Mouse (Mus musculus) forebrain, embryonic 10.5 days (tissue): ENCODE measurements around the gene Gm11172. TPM values are rescaled to one million over a fixed set of nuclear protein-coding genes. Genes with fewer than 3 reads are reported as not detected.

Source experiments
- DNase-seq: peaks from one replicate; pipeline ENCODE4 v3.0.0-alpha.2; 2017; ENCODE audit warnings: low spot score; ENCODE audit errors: extremely low spot score
- H3K27ac ChIP-seq: fragments of 300-500 bp; sonication (generic); 2 replicates; pipeline ENCODE4 v1.5.1; 2016; ENCODE audit warnings: mild to moderate bottlenecking
- H3K27me3 ChIP-seq: fragments of 300-500 bp; sonication (generic); 2 replicates; pipeline ENCODE4 v1.6.1; 2016; ENCODE audit warnings: mild to moderate bottlenecking; ENCODE audit not compliant: poor library complexity, severe bottlenecking
- H3K36me3 ChIP-seq: fragments of 300-500 bp; sonication (generic); replicated peaks from 2 replicates; pipeline ENCODE4 v1.6.1; 2016; ENCODE audit warnings: mild to moderate bottlenecking, moderate library complexity
- H3K4me1 ChIP-seq: fragments of 300-500 bp; sonication (generic); 2 replicates; pipeline ENCODE4 v1.6.1; 2016
- H3K4me3 ChIP-seq: fragments of 300-500 bp; sonication (generic); 2 replicates; pipeline ENCODE4 v1.5.1; 2016; ENCODE audit warnings: mild to moderate bottlenecking, moderate library complexity
- H3K9me3 ChIP-seq: fragments of 300-500 bp; sonication (generic); 2 replicates; pipeline ENCODE4 v1.6.1; 2016; ENCODE audit warnings: mild to moderate bottlenecking, moderate library complexity
- WGBS: fragments of 180-500 bp; shearing (Covaris S2); methylation state at CpG from one replicate; pipeline ENCODE4 v1.1.7; 2016; 5-methylcytosine and 5-hydroxymethylcytosine counted together
- polyA plus RNA-seq: library from polyadenylated mRNA; unstranded; fragments of >200 nt; fragmentation: Nextera tagmentation; extraction: Ambion mirVana; gene quantifications from 2 replicates; pipeline ENCODE4 v1.2.1, GENCODE M21; 2016

Gm11172 gene
- not detected in 2 replicates for polyA plus RNA-seq

DNA sequence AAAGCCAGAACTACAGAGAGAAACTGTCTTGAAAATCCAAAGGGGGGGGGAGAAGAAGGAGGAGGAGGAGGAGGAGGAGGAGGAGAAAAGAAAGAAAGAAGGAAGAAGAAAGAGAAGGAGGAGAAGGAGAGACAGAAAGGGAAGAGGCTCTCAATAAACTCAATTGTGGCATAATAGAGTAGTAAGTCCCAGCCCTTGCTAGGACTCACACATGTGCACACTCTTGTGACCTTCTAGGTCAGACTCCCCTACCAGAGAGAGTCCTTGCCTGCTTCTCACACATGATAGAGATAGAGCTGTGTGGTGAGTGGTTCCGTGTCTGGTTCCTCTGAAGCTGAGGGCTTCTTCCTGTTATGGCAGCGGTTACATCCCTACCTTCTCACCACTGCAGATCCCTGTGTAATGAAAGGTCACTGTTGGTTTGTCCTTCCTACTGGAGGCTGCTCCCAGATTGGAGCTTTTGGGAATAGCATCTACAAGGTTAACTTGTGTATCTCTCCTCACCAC, at the start of gene Gm11172:
Gm11172 (plus strand) TSS at position 51 of the 507 bp plus-strand sequence.
- H3K4me1 ChIP-seq: no peaks in the 10 kb centered on the region
- no peak for DNase-seq
- no peak within 1 kb of the TSS for H3K4me3 ChIP-seq
- 98% methylated on average over 2 of the region's 2 CpGs for WGBS
- no peaks in the 10 kb centered on the region for H3K9me3 ChIP-seq
- H3K27ac ChIP-seq: no peak within 1 kb of the TSS
- H3K36me3 ChIP-seq: no peaks in the 10 kb centered on the region
- H3K27me3 ChIP-seq: no peaks in the 10 kb centered on the region

DNA sequence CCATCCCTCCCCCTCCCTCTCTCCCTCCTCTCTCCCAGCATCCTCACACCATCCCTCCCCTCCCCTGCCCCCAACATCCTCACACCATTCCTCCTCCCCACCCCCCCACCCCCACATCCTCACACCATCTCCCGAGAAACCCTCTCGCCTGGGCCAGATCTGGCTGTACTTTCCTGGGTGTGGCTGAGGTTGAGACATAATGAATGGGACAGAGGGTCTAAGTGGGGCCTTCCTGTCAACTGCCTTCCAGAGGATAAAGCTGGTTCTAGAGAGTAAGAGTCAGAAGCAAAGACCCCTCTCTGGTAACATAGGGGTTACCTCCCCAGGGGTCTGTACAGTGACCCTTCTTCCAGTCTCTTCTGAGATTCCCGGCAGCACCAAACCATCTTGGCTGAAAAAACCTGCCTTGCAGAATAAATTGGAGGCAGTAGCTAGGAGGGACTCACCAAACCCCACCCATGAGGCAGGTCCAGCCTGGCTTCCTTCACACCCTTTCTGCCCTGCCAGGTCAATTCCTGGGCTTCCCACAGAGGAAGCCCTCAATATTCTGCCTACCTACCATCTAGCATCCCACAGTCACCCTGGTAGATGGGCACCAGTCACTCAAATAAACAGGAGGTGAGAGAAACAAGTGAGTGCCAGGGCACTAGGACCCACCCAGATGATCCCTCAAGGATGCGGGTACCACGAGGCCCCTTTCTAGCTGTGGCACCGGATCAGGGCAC, 49.0 kb upstream of the Gm11172 start:
- Histone ChIP-seq H3K4me3 (no peak overlapping the region), H3K4me1 (0 out of 2 replicates have a peak, but pooled peaks cover 4% of the 10 kb centered on the region), H3K27ac (no peak overlapping the region), H3K36me3 (no peaks in the 10 kb centered on the region), H3K27me3 (no peaks in the 10 kb centered on the region), H3K9me3 (no peaks in the 10 kb centered on the region)
- 73% methylated on average over 6 of the region's 6 CpGs for WGBS
- no peak for DNase-seq

GRCm38 (mm10) chr16:10764323-10764722, 48.4 kb upstream of the Gm11172 start:
- H3K9me3 ChIP-seq: no peaks in the 10 kb centered on the region
- no peak overlapping the region for H3K27ac ChIP-seq
- no peaks in the 10 kb centered on the region for H3K36me3 ChIP-seq
- no peak overlapping the region for H3K4me3 ChIP-seq
- H3K4me1 ChIP-seq: 0 out of 2 replicates have a peak, but pooled peaks cover 4% of the 10 kb centered on the region
- WGBS: 78% methylated on average over 2 of the region's 2 CpGs
- no peak for DNase-seq
- no peaks in the 10 kb centered on the region for H3K27me3 ChIP-seq

DNA sequence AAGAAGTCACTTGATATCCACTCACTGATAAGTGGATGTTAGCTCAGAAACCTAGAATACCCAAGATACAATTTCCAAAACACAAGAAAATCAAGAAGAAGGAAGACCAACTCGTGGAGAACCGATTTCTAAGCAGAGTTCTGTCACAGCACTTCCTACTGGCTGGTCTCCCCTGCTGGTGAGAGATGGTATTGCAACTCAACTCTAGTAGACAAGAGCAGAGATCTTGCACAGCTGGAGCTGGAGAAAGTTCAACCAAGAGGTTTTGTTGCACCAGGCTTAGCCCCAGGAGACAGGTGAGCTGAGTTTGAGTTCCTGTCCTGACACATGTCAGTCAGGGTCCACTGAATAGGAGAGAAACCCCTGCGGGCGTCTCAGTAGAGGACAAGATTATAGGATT, 45.6 kb upstream of the Gm11172 start:
- Histone ChIP-seq H3K36me3 (no peaks in the 10 kb centered on the region), H3K27ac (no peak overlapping the region), H3K9me3 (no peaks in the 10 kb centered on the region), H3K4me3 (no peak overlapping the region), H3K4me1 (peaks cover 10% of the 10 kb centered on the region; the same call in 1 of the 2 replicates), H3K27me3 (no peaks in the 10 kb centered on the region)
- 42% methylated on average over 4 of the region's 4 CpGs for WGBS
- peak; percentile 57 for DNase-seq

DNA sequence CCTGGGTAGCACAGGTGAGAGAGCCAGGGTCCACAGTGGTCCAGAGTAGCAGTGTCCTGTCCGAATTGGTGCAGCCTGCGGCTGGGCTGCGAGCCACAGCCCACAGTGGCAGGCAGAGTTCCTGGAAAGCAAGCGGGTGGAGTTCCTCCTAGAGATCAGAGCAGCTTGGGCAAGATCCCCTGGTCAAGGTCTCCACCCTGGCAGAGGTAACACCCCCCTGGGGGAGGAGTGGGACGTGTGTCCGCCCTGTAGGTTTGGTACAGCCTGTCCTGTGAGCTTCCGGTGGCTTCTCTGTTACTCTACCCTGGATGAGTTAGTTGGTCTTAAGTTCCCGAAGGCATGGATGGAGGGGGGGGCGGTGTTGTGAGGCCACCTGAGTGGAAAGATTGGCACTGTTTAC, 43.9 kb upstream of the Gm11172 start:
- DNase-seq: no peak
- Histone ChIP-seq H3K36me3 (no peaks in the 10 kb centered on the region), H3K4me1 (peaks cover 10% of the 10 kb centered on the region; the same call in 1 of the 2 replicates), H3K9me3 (no peaks in the 10 kb centered on the region), H3K27ac (no peak overlapping the region), H3K4me3 (no peak overlapping the region), H3K27me3 (no peaks in the 10 kb centered on the region)
- 69% methylated on average over 9 of the region's 9 CpGs for WGBS

DNA sequence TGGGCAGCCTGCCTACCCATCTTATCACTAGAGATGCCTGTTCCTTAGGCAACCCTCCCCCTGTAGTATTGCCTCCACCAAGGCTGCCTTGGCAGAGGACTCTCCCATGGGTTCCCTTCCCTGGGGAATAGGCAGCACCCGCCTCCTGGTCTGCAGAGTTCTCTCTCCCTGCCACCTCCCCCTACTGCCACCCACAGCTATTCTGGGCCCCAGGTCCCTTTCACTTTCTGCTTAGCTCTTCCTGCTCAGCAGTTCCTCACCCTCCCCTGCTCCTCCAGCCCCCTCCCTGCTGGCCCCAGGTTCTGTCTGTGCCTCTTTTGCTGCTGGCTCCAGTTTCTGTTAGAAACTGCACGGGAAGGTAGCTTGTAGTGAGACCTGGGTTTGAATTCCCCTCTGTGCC, 43.1 kb upstream of the Gm11172 start:
- Histone ChIP-seq H3K9me3 (no peaks in the 10 kb centered on the region), H3K27me3 (no peaks in the 10 kb centered on the region), H3K4me3 (no peak overlapping the region), H3K36me3 (no peaks in the 10 kb centered on the region), H3K4me1 (peaks cover 10% of the 10 kb centered on the region; the same call in 1 of the 2 replicates), H3K27ac (no peak overlapping the region)
- WGBS: 39% methylated on average over 2 of the region's 2 CpGs
- no peak for DNase-seq

DNA sequence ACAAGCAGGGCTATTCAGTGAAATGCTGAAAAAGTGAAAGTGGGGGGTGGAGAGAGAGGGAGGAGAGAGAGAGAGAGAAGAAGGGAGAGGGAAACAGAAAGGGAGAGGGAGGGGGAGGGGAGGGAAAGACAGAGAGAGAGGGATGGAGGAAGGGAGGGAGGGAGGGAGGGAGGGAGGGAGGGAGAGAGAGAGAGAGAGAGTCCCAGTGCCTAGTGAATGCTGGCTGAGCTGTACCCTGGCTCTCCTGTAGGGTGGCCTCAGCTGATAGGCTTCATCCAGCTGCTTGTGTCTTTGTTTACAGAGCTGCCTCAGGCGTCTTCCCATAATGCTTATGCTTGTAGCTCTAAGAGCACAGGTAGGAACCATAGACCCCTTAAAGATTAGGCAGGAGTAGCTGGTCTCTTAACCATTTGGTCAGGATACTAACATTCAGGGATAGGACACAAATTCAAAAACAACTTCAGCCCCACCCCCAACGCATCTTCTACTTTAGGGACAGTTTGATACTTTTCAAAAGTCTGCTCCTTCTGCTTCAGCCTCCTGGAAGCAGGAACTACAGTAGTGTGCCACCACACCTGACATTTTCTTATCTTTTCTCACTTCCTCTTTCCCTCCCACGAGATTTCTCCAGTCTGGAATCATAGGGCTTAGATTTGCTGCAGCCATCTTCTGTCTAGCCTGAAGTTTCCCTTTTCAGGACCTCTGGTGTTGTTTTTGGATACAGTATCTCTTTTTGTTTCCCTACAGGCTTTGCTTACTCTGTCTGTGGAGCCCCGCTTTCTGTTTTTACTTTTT, 42.0 kb upstream of the Gm11172 start:
- no peak overlapping the region for H3K4me3 ChIP-seq
- no peaks in the 10 kb centered on the region for H3K36me3 ChIP-seq
- H3K9me3 ChIP-seq: no peaks in the 10 kb centered on the region
- no peaks in the 10 kb centered on the region for H3K27me3 ChIP-seq
- H3K27ac ChIP-seq: no peak overlapping the region
- peaks cover 10% of the 10 kb centered on the region; the same call in 1 of the 2 replicates for H3K4me1 ChIP-seq
- DNase-seq: no peak
- WGBS: 60% methylated on average over 4 of the region's 4 CpGs

GRCm38 (mm10) chr16:10771769-10772510, 40.8 kb upstream of the Gm11172 start:
- 68% methylated on average over 19 of the region's 19 CpGs for WGBS
- DNase-seq: no peak
- no peaks in the 10 kb centered on the region for H3K9me3 ChIP-seq
- H3K4me1 ChIP-seq: peaks cover 14% of the 10 kb centered on the region
- no peaks in the 10 kb centered on the region for H3K27me3 ChIP-seq
- H3K27ac ChIP-seq: 0 out of 2 replicates have a peak overlapping the region, but pooled peaks have one; percentile 8
- no peaks in the 10 kb centered on the region for H3K36me3 ChIP-seq
- H3K4me3 ChIP-seq: no peak overlapping the region

GRCm38 (mm10) chr16:10773543-10773942, 39.2 kb upstream of the Gm11172 start:
- no peaks in the 10 kb centered on the region for H3K27me3 ChIP-seq
- no peak overlapping the region for H3K27ac ChIP-seq
- peaks cover 14% of the 10 kb centered on the region for H3K4me1 ChIP-seq
- DNase-seq: no peak
- H3K9me3 ChIP-seq: no peaks in the 10 kb centered on the region
- H3K4me3 ChIP-seq: no peak overlapping the region
- no peaks in the 10 kb centered on the region for H3K36me3 ChIP-seq
- 91% methylated on average over 8 of the region's 8 CpGs for WGBS

DNA sequence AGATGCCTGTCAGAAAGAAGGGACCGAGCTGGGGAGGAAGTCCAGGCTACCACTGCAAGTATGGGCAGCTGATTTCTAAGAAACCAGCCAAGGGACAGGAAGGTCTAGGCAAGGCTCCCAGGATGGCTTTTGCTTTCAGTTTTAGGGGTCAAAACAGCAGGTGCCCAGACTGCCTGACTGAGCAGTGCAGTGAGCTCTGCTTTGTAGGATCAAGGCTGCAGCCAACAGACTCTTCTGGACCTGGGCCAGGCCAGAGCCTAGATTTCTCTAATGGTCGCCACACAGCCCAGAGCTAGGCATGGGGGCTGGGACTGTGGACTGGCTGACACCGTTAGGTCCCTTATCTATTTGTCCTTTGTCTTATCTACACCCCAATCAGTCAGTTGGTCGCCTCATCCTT, 38.0 kb upstream of the Gm11172 start:
- H3K36me3 ChIP-seq: no peaks in the 10 kb centered on the region
- no peaks in the 10 kb centered on the region for H3K27me3 ChIP-seq
- H3K4me1 ChIP-seq: peaks cover 13% of the 10 kb centered on the region
- no peak for DNase-seq
- H3K4me3 ChIP-seq: no peak overlapping the region
- no peaks in the 10 kb centered on the region for H3K9me3 ChIP-seq
- 71% methylated on average over 4 of the region's 4 CpGs for WGBS
- no peak overlapping the region for H3K27ac ChIP-seq

DNA sequence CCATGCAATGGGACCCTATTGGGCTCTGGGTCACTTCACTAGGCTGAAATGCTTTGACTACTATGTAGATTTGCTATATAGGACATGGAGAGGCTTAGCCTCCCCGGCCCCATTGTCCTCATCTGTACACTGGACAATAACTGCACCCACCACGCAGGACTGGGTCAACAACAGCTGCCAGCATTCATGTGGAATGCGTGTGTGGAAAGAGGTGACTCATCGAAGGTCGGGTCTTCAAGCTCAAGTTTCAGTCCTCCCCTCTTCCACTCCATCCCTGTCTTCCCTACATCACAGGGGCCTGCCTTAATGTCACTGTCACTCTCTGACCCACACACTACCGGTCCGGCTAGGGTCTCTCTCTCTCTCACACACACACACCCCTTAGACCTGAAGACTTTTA, 36.4 kb upstream of the Gm11172 start:
- no peaks in the 10 kb centered on the region for H3K9me3 ChIP-seq
- H3K27ac ChIP-seq: no peak overlapping the region
- no peaks in the 10 kb centered on the region for H3K27me3 ChIP-seq
- WGBS: 75% methylated on average over 7 of the region's 7 CpGs
- no peak for DNase-seq
- no peaks in the 10 kb centered on the region for H3K36me3 ChIP-seq
- H3K4me3 ChIP-seq: no peak overlapping the region
- H3K4me1 ChIP-seq: peaks cover 4% of the 10 kb centered on the region; the same call in 1 of the 2 replicates

- H3K4me3 ChIP-seq: no peak overlapping the region
- peaks cover 17% of the 10 kb centered on the region for H3K4me1 ChIP-seq
- DNase-seq: no peak
- H3K9me3 ChIP-seq: no peaks in the 10 kb centered on the region
- 68% methylated on average over 5 of the region's 5 CpGs for WGBS
- H3K36me3 ChIP-seq: no peaks in the 10 kb centered on the region
- H3K27ac ChIP-seq: no peak overlapping the region
- peaks cover 5% of the 10 kb centered on the region for H3K27me3 ChIP-seq
These were observed 35.0 kb upstream of the Gm11172 start for GRCm38 (mm10) chr16:10777579-10778160.
